13 mouse cellular contexts compared by ENCODE assay signal in the genomic region with DNA sequence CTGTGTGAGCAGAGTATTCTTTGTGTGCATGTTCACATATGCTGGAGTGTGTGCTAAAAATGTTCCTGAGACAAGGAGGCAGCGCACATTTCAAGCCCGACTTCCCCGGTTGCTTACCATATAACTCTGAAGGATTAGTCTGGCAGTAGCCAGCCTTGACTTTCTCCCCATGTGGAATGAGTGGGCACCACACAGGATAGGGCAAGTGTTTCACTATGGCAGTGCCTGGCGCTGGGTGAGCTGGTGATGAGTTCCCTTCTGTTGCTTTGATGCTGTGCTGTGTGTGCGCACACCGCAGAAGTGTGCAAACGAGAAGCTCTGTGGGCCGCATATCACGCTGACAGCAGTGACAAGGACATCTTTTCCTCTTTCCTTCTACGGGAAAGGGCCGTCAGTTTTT. TPM values are rescaled to one million over a fixed set of nuclear protein-coding genes. Genes with fewer than 3 reads are reported as not detected.
DNase-seq lines count a peak whose midpoint lies in the region; ATAC-seq and TF ChIP-seq lines count a peak whose summit lies in the region.
"Had no signal": no experiment of that assay in that cellular context is flagged by ENCODE, and none has a peak within 500 bp of the region (broad histone marks: within the 10 kb centered on the region; RNA-seq: fewer than 3 reads in every experiment).

No protein-coding gene starts in this region.

- H3K9me3 ChIP-seq in forebrain, embryonic 10.5 days = no peaks in the 10 kb centered on the region
- no peaks in the 10 kb centered on the region for H3K9me3 ChIP-seq in forebrain, postnatal 0 days (ENCODE audit: low read length)
- no peaks in the 10 kb centered on the region for H3K9me3 ChIP-seq in limb, embryonic 12.5 days
- no peaks in the 10 kb centered on the region for H3K9me3 ChIP-seq in limb, embryonic 10.5 days (replicated peaks)

- no peak for TF ChIP-seq CTCF in forebrain, postnatal 0 days (IDR thresholded peaks at IDR 0.05; ENCODE audit: low read depth)

- no peak for ATAC-seq in forebrain, postnatal 0 days
- no peak for ATAC-seq in limb, embryonic 12.5 days (ENCODE audit: insufficient number of reproducible peaks, insufficient read depth, low FRiP score, low TSS enrichment, low read depth)
- ATAC-seq: inflammation-experienced regulatory T-cells, adult 6 months had no signal

- H3K27ac ChIP-seq in forebrain, embryonic 10.5 days = 0 out of 2 replicates have a peak overlapping the region, but pooled peaks have one; percentile 25
- no peak overlapping the region for H3K27ac ChIP-seq in forebrain, postnatal 0 days (ENCODE audit: low read depth, low read length)
- peak overlapping the region; percentile 75; the same call in 1 of the 2 replicates for H3K27ac ChIP-seq in limb, embryonic 12.5 days
- no peak overlapping the region for H3K27ac ChIP-seq in limb, embryonic 10.5 days

- no peak overlapping the region for H3K4me3 ChIP-seq in forebrain, embryonic 10.5 days
- no peak overlapping the region for H3K4me3 ChIP-seq in forebrain, postnatal 0 days (ENCODE audit: low read depth, low read length)
- no peak overlapping the region for H3K4me3 ChIP-seq in limb, embryonic 12.5 days (replicated peaks)
- no peak overlapping the region for H3K4me3 ChIP-seq in limb, embryonic 10.5 days

- no peak for DNase-seq in forebrain, embryonic 10.5 days (ENCODE audit: extremely low spot score, low spot score)
- DNase-seq in forebrain, postnatal 0 days = no peak
- DNase-seq in limb, embryonic 10.5 days (ENCODE audit: low spot score) = no peak
- DNase-seq in layer of hippocampus, postnatal 14 days (ENCODE audit: low spot score in 2 of 2) = peak; percentile 27 to 39
- peak; percentile 38 for DNase-seq in right cerebral cortex, postnatal 25 days
- DNase-seq in lung, postnatal 10 days = no peak
- no peak for DNase-seq in embryo, embryonic 10 days (ENCODE audit: low spot score)
- DNase-seq: cerebellum, adult 8-10 months; embryo, embryonic 11 days; lung, adult 2 months; thymus, postnatal 14 days had no signal

- no peaks in the 10 kb centered on the region for H3K27me3 ChIP-seq in forebrain, embryonic 10.5 days (ENCODE audit: poor library complexity, severe bottlenecking)
- H3K27me3 ChIP-seq in forebrain, postnatal 0 days (ENCODE audit: insufficient read depth, low read length) = no peaks in the 10 kb centered on the region
- peaks cover 3% of the 10 kb centered on the region; the same call in 1 of the 2 replicates for H3K27me3 ChIP-seq in limb, embryonic 12.5 days
- H3K27me3 ChIP-seq in limb, embryonic 10.5 days (ENCODE audit: low read depth, poor library complexity, severe bottlenecking) = no peaks in the 10 kb centered on the region

- H3K36me3 ChIP-seq in forebrain, embryonic 10.5 days (replicated peaks) = no peaks in the 10 kb centered on the region; the same call in 1 of the 2 replicates
- H3K36me3 ChIP-seq in forebrain, postnatal 0 days (ENCODE audit: insufficient read depth) = no peaks in the 10 kb centered on the region
- no peaks in the 10 kb centered on the region for H3K36me3 ChIP-seq in limb, embryonic 12.5 days
- H3K36me3 ChIP-seq in limb, embryonic 10.5 days = no peaks in the 10 kb centered on the region

- H3K4me2 ChIP-seq in forebrain, postnatal 0 days (ENCODE audit: low read depth) = no peak overlapping the region
- no peak overlapping the region for H3K4me2 ChIP-seq in limb, embryonic 12.5 days

- H3K4me1 ChIP-seq in forebrain, embryonic 10.5 days = peaks cover 38% of the 10 kb centered on the region
- peaks cover 23% of the 10 kb centered on the region for H3K4me1 ChIP-seq in forebrain, postnatal 0 days (ENCODE audit: insufficient read depth)
- H3K4me1 ChIP-seq in limb, embryonic 12.5 days (replicated peaks) = peaks cover 7% of the 10 kb centered on the region; the same call in 1 of the 2 replicates
- peaks cover 6% of the 10 kb centered on the region; the same call in 1 of the 2 replicates for H3K4me1 ChIP-seq in limb, embryonic 10.5 days

- H3K9ac ChIP-seq in forebrain, postnatal 0 days = no peak overlapping the region; the same call in 1 of the 2 replicates
- H3K9ac ChIP-seq in limb, embryonic 12.5 days (replicated peaks) = no peak overlapping the region

- 98% methylated on average over 11 of the region's 11 CpGs for WGBS in forebrain, embryonic 10.5 days
- 68% methylated on average over 11 of the region's 11 CpGs for WGBS in forebrain, postnatal 0 days
- WGBS in limb, embryonic 12.5 days = 88% methylated on average over 11 of the region's 11 CpGs
- WGBS in limb, embryonic 10.5 days = 85% methylated on average over 11 of the region's 11 CpGs

RNA-seq across cellular contexts. Expression of gene Xylt1, which starts 56.1 kb away (rescaled TPM):
- polyA plus RNA-seq in forebrain, embryonic 10.5 days (2016; fragmentation: Nextera tagmentation; extraction: Ambion mirVana) = 1.7 and 2.3 TPM in 2 replicates
- total RNA-seq in forebrain, postnatal 0 days (2014; rRNA removed) = 11.7 and 14.0 TPM in 2 replicates
- polyA plus RNA-seq in forebrain, postnatal 0 days (2015; fragmentation: Nextera tagmentation; extraction: Ambion mirVana) = 1.4 and 2.6 TPM in 2 replicates
- polyA plus RNA-seq in limb, embryonic 12.5 days (2016; fragmentation: Nextera tagmentation; extraction: Ambion mirVana) = 1.8 and 2.4 TPM in 2 replicates
- 0.91 and 0.95 TPM in 2 replicates for polyA plus RNA-seq in limb, embryonic 10.5 days (2016; fragmentation: Nextera tagmentation; extraction: Ambion mirVana)
- total RNA-seq in layer of hippocampus, postnatal 14 days (2021) = 10 to 100 TPM; 47.1 to 51.7 TPM

Comparison
In these comparisons a context has a peak if more than half of its experiments do, and no peak if none do; other contexts are left out.
1. H3K27ac ChIP-seq: peak in forebrain, embryonic 10.5 days (single experiment) and limb, embryonic 12.5 days (single experiment); none in forebrain, postnatal 0 days (single experiment) and limb, embryonic 10.5 days (single experiment).
2. DNase-seq: peak in layer of hippocampus, postnatal 14 days (2 of 2) and right cerebral cortex, postnatal 25 days (single experiment); none in forebrain, embryonic 10.5 days (single experiment), forebrain, postnatal 0 days (single experiment), limb, embryonic 10.5 days (single experiment), lung, postnatal 10 days (single experiment) and embryo, embryonic 10 days (single experiment).